Mouse (Mus musculus) gastrocnemius, postnatal 4 days (tissue): ENCODE results near the gene Rps6ka4. TPM values are rescaled to one million over a fixed set of nuclear protein-coding genes. Genes with fewer than 3 reads are reported as not detected.
A peak's percentile ranks its signal among the peaks of the same experiment; 100 is the strongest.

Source experiments
- DNase-seq, 2 experiments: peaks; one replicate each; pipeline ENCODE4 v3.0.0; 2021 to 2022; ENCODE audit warnings: low spot score in 2 of 2, mixed read lengths in 2 of 2
- long read RNA-seq, 2 experiments: library from polyadenylated mRNA; stranded (forward); transcript quantifications; one replicate each; pipeline ENCODE4 v2.0.0; 2021
- total RNA-seq, 2 experiments: library from RNA; stranded (reverse); gene quantifications; 2 replicates each; pipeline ENCODE4 v1.2.3; 2021

The Rps6ka4 gene
- total RNA-seq, result 10 to 100 TPM; 17.8 to 18.7 TPM
- long read RNA-seq, experiment 1, transcript Rps6ka4-201 (18 exons, 3,105 nt), result major isoform, 28 of 42 reads
- long read RNA-seq, experiment 1, partial matches to known transcripts, result 9 of 42 reads
- long read RNA-seq, experiment 1, other reads (novel, unspliced or antisense), result 4 of 42 reads
- long read RNA-seq, experiment 2, transcript Rps6ka4-201 (18 exons, 3,105 nt), result major isoform, 55 of 69 reads
- long read RNA-seq, experiment 2, partial matches to known transcripts, result 9 of 69 reads
- long read RNA-seq, experiment 2, other reads (novel, unspliced or antisense), result 4 of 69 reads

- peak; percentile 60 to 72 for DNase-seq
Measured at GRCm38 (mm10) chr19:6840475-6841291, at the start of gene Rps6ka4. Gene Rps6ka4 (minus strand): TSS chr19:6840636.

- DNase-seq, result no peak
Measured at GRCm38 (mm10) chr19:6877965-6878364, 37.5 kb upstream of the Rps6ka4 start.

GRCm38 (mm10) chr19:6876799-6877198 lies 36.4 kb upstream of the Rps6ka4 start:
- DNase-seq, result no peak

GRCm38 (mm10) chr19:6875834-6876233 lies 35.4 kb upstream of the Rps6ka4 start:
- no peak for DNase-seq

- DNase-seq, result no peak
Measured at GRCm38 (mm10) chr19:6874257-6874656, 33.8 kb upstream of the Rps6ka4 start.

GRCm38 (mm10) chr19:6872701-6873100 lies 32.3 kb upstream of the Rps6ka4 start:
- DNase-seq, result no peak

GRCm38 (mm10) chr19:6871574-6872271 lies 31.3 kb upstream of the Rps6ka4 start:
- DNase-seq, result no peak

GRCm38 (mm10) chr19:6869355-6869754 lies 28.9 kb upstream of the Rps6ka4 start:
- no peak for DNase-seq

- no peak for DNase-seq
Measured at GRCm38 (mm10) chr19:6861451-6861850, 21.0 kb upstream of the Rps6ka4 start.

- no peak for DNase-seq
Measured at GRCm38 (mm10) chr19:6860706-6861105, 20.3 kb upstream of the Rps6ka4 start.

- no peak for DNase-seq
Measured at GRCm38 (mm10) chr19:6859971-6860370, 19.5 kb upstream of the Rps6ka4 start.

- no peak for DNase-seq
Measured at GRCm38 (mm10) chr19:6859032-6859651, 18.7 kb upstream of the Rps6ka4 start.

- DNase-seq, result no peak
Measured at GRCm38 (mm10) chr19:6858031-6858430, 17.6 kb upstream of the Rps6ka4 start, which contains the start of gene Ccdc88b. Gene Ccdc88b (minus strand): TSS chr19:6858211.

GRCm38 (mm10) chr19:6857391-6858005 lies 17.1 kb upstream of the Rps6ka4 start:
- DNase-seq, result no peak

- DNase-seq, result no peak
Measured at GRCm38 (mm10) chr19:6857003-6857360, 16.5 kb upstream of the Rps6ka4 start.

GRCm38 (mm10) chr19:6856281-6857002 lies 16.0 kb upstream of the Rps6ka4 start:
- DNase-seq, result no peak

GRCm38 (mm10) chr19:6855225-6856031 lies 15.0 kb upstream of the Rps6ka4 start:
- DNase-seq, result peak in 1 of 2 experiments; percentile 56

GRCm38 (mm10) chr19:6854658-6855057 lies 14.2 kb upstream of the Rps6ka4 start:
- DNase-seq, result no peak

- no peak for DNase-seq
Measured at GRCm38 (mm10) chr19:6853903-6854302, 13.5 kb upstream of the Rps6ka4 start.
